Mouse (Mus musculus) thymus, adult 2 months (tissue): ENCODE data around the gene Pigv.

Source experiments
- CTCF ChIP-seq: fragments of 200-500 bp; IDR thresholded peaks from 2 replicates; pipeline ENCODE4 v1.5.1; 2012; ENCODE audit warnings: mild to moderate bottlenecking, control low read depth, low read length, moderate library complexity, borderline replicate concordance; ENCODE audit not compliant: control insufficient read depth, poor library complexity, insufficient read depth; ENCODE audit errors: extremely low read depth
- POLR2A ChIP-seq: fragments of 200-500 bp; IDR thresholded peaks from 2 replicates; pipeline ENCODE4 v1.6.1; 2012; ENCODE audit warnings: mild to moderate bottlenecking, low read length, control low read depth, moderate library complexity; ENCODE audit not compliant: control insufficient read depth, poor library complexity, insufficient read depth; ENCODE audit errors: extremely low read depth

GRCm38 (mm10) chr4:133688417-133689067 lies 16.1 kb upstream of the Pigv start:
- TF ChIP-seq POLR2A (no peak), CTCF (no peak)
